19 mouse cellular contexts compared by ENCODE assay signal in the genomic region with DNA sequence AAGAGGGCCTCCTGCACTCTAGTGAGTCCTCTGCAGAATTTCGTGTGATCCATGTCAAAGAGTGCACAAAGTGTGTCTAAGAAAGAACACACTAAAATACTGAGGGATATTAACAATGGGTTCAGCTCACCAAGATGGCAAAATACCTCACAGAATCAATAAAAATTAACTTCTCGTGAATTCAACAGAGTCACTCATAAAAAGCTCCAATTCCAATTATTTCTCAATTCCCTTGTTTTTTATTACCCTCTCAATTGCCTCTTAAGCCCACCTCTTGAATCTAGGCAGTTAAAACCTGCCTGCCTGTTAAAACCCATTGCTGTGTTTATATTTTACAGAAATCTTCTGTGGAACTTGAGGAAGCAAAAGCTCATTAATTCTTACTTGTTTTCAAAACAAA.
"Had no signal": no experiment of that assay in that cellular context is flagged by ENCODE, and none has a peak within 500 bp of the region (broad histone marks: within the 10 kb centered on the region; RNA-seq: fewer than 3 reads in every experiment).

No protein-coding gene starts in this region.

- H3K27me3 ChIP-seq: midbrain, embryonic 12.5 days; neural tube, embryonic 12.5 days; stomach, embryonic 15.5 days had no signal

- H3K4me1 ChIP-seq: midbrain, embryonic 10.5 days; midbrain, embryonic 12.5 days; neural tube, embryonic 12.5 days; stomach, embryonic 15.5 days had no signal

- H3K27ac ChIP-seq: liver, embryonic 14.5 days; midbrain, embryonic 10.5 days; midbrain, embryonic 12.5 days; neural tube, embryonic 12.5 days; stomach, embryonic 15.5 days; stomach, postnatal 0 days had no signal

- H3K4me3 ChIP-seq: midbrain, embryonic 10.5 days; midbrain, embryonic 12.5 days; myocyte; neural tube, embryonic 12.5 days; stomach, embryonic 15.5 days had no signal

- H3K4me2 ChIP-seq: lung, embryonic 14.5 days; midbrain, embryonic 12.5 days; neural tube, embryonic 12.5 days; stomach, embryonic 15.5 days had no signal

- H3K9ac ChIP-seq: liver, embryonic 14.5 days; lung, embryonic 14.5 days; midbrain, embryonic 12.5 days; neural tube, embryonic 12.5 days; stomach, embryonic 15.5 days had no signal

- H3K36me3 ChIP-seq: midbrain, embryonic 10.5 days; midbrain, embryonic 12.5 days; neural tube, embryonic 12.5 days; stomach, embryonic 15.5 days had no signal

- H3K9me3 ChIP-seq: midbrain, embryonic 10.5 days; midbrain, embryonic 12.5 days; neural tube, embryonic 12.5 days; stomach, embryonic 15.5 days had no signal

- ATAC-seq: midbrain, embryonic 16.5 days had no signal

- DNase-seq: lung, adult 18-20 months; lung, embryonic 14.5 days; lung, postnatal 10 days; lung, postnatal 4 days; midbrain, embryonic 14.5 days; retina, postnatal 1 day; right cerebral cortex, adult 18-20 months; right cerebral cortex, postnatal 25 days; thymus, adult 2 months; thymus, postnatal 25 days; thymus, postnatal 4 days had no signal
